Mouse (Mus musculus) forebrain, embryonic 11.5 days (tissue): ENCODE data around the gene Tdrd12. TPM values are rescaled to one million over a fixed set of nuclear protein-coding genes. Genes with fewer than 3 reads are reported as not detected.
A peak's percentile ranks its signal among the peaks of the same experiment; 100 is the strongest.
"Not testable (repeated sequence)": the region's sequence is repeated elsewhere in the genome, so short reads cannot be mapped to it uniquely, and the experiment has no call there.

Experiments
- ATAC-seq: fragments of 200-750 bp; cut with Nextera tagmentation; replicated peaks from 2 replicates; pipeline ENCODE4 v1.8.0; 2017; ENCODE audit warnings: moderate TSS enrichment; ENCODE audit not compliant: low FRiP score
- DNase-seq: peaks from one replicate; pipeline ENCODE4 v3.0.0-alpha.2; 2017; ENCODE audit warnings: low spot score
- H3K27ac ChIP-seq: fragments of 300-500 bp; sonication (generic); 2 replicates; pipeline ENCODE4 v1.5.1; 2014; ENCODE audit warnings: low read depth, low read length
- H3K27me3 ChIP-seq: fragments of 300-500 bp; sonication (generic); 2 replicates; pipeline ENCODE4 v1.6.1; 2014; ENCODE audit warnings: mild to moderate bottlenecking, low read length, mixed read lengths; ENCODE audit not compliant: control insufficient read depth, insufficient read depth
- H3K36me3 ChIP-seq: fragments of 300-500 bp; sonication (generic); 2 replicates; pipeline ENCODE4 v1.6.1; 2014; ENCODE audit warnings: mild to moderate bottlenecking, low read length, moderate library complexity, mixed read lengths; ENCODE audit not compliant: control insufficient read depth, insufficient read depth
- H3K4me1 ChIP-seq: fragments of 300-500 bp; sonication (generic); replicated peaks from 2 replicates; pipeline ENCODE4 v1.6.1; 2014; ENCODE audit warnings: low read length, mixed read lengths; ENCODE audit not compliant: control insufficient read depth, insufficient read depth
- H3K4me2 ChIP-seq: fragments of 300-500 bp; sonication (generic); 2 replicates; pipeline ENCODE4 v1.6.1; 2014; ENCODE audit warnings: low read depth, mild to moderate bottlenecking, low read length, moderate library complexity, mixed read lengths; ENCODE audit not compliant: severe bottlenecking
- H3K4me3 ChIP-seq: fragments of 300-500 bp; sonication (generic); 2 replicates; pipeline ENCODE4 v1.5.1; 2014; ENCODE audit warnings: low read depth, low read length
- H3K9ac ChIP-seq: fragments of 300-500 bp; sonication (generic); 2 replicates; pipeline ENCODE4 v1.6.1; 2014; ENCODE audit warnings: low read length
- H3K9me3 ChIP-seq: fragments of 300-500 bp; sonication (generic); 2 replicates; pipeline ENCODE4 v1.6.1; 2016; ENCODE audit warnings: low read length, mixed read lengths; ENCODE audit not compliant: control insufficient read depth
- WGBS: fragments of 180-500 bp; shearing (Covaris S2); extraction: QIAGEN DNeasy Blood & Tissue Kit; methylation state at CpG from one replicate; pipeline ENCODE4 v1.1.7; 2014; 5-methylcytosine and 5-hydroxymethylcytosine counted together
- polyA plus RNA-seq: library from polyadenylated mRNA; unstranded; fragments of >200 nt; fragmentation: Nextera tagmentation; extraction: Ambion mirVana; gene quantifications from 2 replicates; pipeline ENCODE4 v1.2.1, GENCODE M21; 2014

Gene Tdrd12
- polyA plus RNA-seq, 1 experiment from 2014 or later = not detected

GRCm38 (mm10) chr7:35582719-35583118 is 45.2 kb upstream of the Tdrd12 start:
- H3K9ac ChIP-seq = no peak overlapping the region
- ATAC-seq (no peak), DNase-seq (no peak)
- H3K27ac ChIP-seq = no peak overlapping the region
- no peak overlapping the region for H3K4me3 ChIP-seq
- no peak overlapping the region for H3K4me2 ChIP-seq
- no peaks in the 10 kb centered on the region for H3K36me3 ChIP-seq
- 70% methylated on average over 5 of the region's 5 CpGs for WGBS
- peaks cover 29% of the 10 kb centered on the region for H3K27me3 ChIP-seq
- H3K4me1 ChIP-seq = peaks cover 15% of the 10 kb centered on the region; the same call in 1 of the 2 replicates
- H3K9me3 ChIP-seq = no peaks in the 10 kb centered on the region

GRCm38 (mm10) chr7:35579849-35580248 is 42.3 kb upstream of the Tdrd12 start:
- peak; percentile 73 for DNase-seq
- H3K9ac ChIP-seq = no peak overlapping the region
- peaks cover 9% of the 10 kb centered on the region; the same call in 1 of the 2 replicates for H3K4me1 ChIP-seq
- no peak overlapping the region for H3K27ac ChIP-seq
- 36% methylated on average over 4 of the region's 4 CpGs for WGBS
- H3K36me3 ChIP-seq = no peaks in the 10 kb centered on the region
- peaks cover 25% of the 10 kb centered on the region for H3K27me3 ChIP-seq
- ATAC-seq = no peak
- no peak overlapping the region for H3K4me3 ChIP-seq
- H3K4me2 ChIP-seq = no peak overlapping the region
- no peaks in the 10 kb centered on the region for H3K9me3 ChIP-seq

GRCm38 (mm10) chr7:35570883-35571282 is 33.3 kb upstream of the Tdrd12 start:
- not testable (repeated sequence) for H3K4me3 ChIP-seq, H3K4me1 ChIP-seq, H3K27me3 ChIP-seq, H3K27ac ChIP-seq, H3K9me3 ChIP-seq, ATAC-seq, H3K36me3 ChIP-seq, H3K9ac ChIP-seq, H3K4me2 ChIP-seq, DNase-seq
- 17% methylated on average over 6 of the region's 6 CpGs for WGBS

GRCm38 (mm10) chr7:35569724-35570123 is 32.2 kb upstream of the Tdrd12 start:
- ATAC-seq, H3K9ac ChIP-seq, H3K36me3 ChIP-seq, H3K27me3 ChIP-seq, H3K4me2 ChIP-seq, H3K4me3 ChIP-seq, H3K27ac ChIP-seq, DNase-seq, H3K4me1 ChIP-seq, H3K9me3 ChIP-seq: not testable (repeated sequence)
- WGBS = 87% methylated on average over 4 of the region's 4 CpGs

GRCm38 (mm10) chr7:35565965-35566364 is 28.4 kb upstream of the Tdrd12 start:
- H3K4me1 ChIP-seq, H3K9me3 ChIP-seq, H3K27me3 ChIP-seq, ATAC-seq, H3K36me3 ChIP-seq, H3K9ac ChIP-seq, H3K4me3 ChIP-seq, DNase-seq, H3K27ac ChIP-seq, H3K4me2 ChIP-seq: not testable (repeated sequence)
- WGBS = 88% methylated on average over 13 of the region's 13 CpGs

GRCm38 (mm10) chr7:35564872-35565271 is 27.3 kb upstream of the Tdrd12 start:
- not testable (repeated sequence) for DNase-seq, H3K4me3 ChIP-seq, H3K9me3 ChIP-seq, H3K27me3 ChIP-seq, H3K36me3 ChIP-seq, H3K27ac ChIP-seq, H3K9ac ChIP-seq, ATAC-seq, H3K4me1 ChIP-seq, H3K4me2 ChIP-seq
- 86% methylated on average over 10 of the region's 10 CpGs for WGBS

- 96% methylated on average over 2 of the region's 2 CpGs for WGBS
- no peaks in the 10 kb centered on the region for H3K36me3 ChIP-seq
- no peak for DNase-seq
Measured at GRCm38 (mm10) chr7:35564067-35564865, 26.7 kb upstream of the Tdrd12 start.

GRCm38 (mm10) chr7:35563071-35563470 is 25.5 kb upstream of the Tdrd12 start:
- Histone ChIP-seq H3K4me2 (no peak overlapping the region), H3K27ac (no peak overlapping the region), H3K4me3 (no peak overlapping the region), H3K4me1 (no peaks in the 10 kb centered on the region), H3K9ac (no peak overlapping the region), H3K9me3 (no peaks in the 10 kb centered on the region), H3K36me3 (no peaks in the 10 kb centered on the region), H3K27me3 (no peaks in the 10 kb centered on the region)
- ATAC-seq (no peak), DNase-seq (no peak)
- WGBS = 74% methylated on average over 11 of the region's 11 CpGs

More at GRCm38 (mm10) chr7:35564067-35564865, 26.7 kb upstream of the Tdrd12 start:
- H3K4me3 ChIP-seq = no peak overlapping the region
- ATAC-seq = no peak
- no peak overlapping the region for H3K27ac ChIP-seq
- H3K9ac ChIP-seq = no peak overlapping the region
- no peaks in the 10 kb centered on the region for H3K9me3 ChIP-seq
- H3K4me2 ChIP-seq = no peak overlapping the region
- no peaks in the 10 kb centered on the region for H3K27me3 ChIP-seq
- no peaks in the 10 kb centered on the region for H3K4me1 ChIP-seq

GRCm38 (mm10) chr7:35559838-35560237 is 22.3 kb upstream of the Tdrd12 start:
- 83% methylated on average over 3 of the region's 3 CpGs for WGBS
- H3K4me1 ChIP-seq = 0 out of 2 replicates have a peak, but pooled peaks cover 2% of the 10 kb centered on the region
- H3K36me3 ChIP-seq = no peaks in the 10 kb centered on the region
- no peaks in the 10 kb centered on the region for H3K27me3 ChIP-seq
- DNase-seq (no peak), ATAC-seq (no peak)
- H3K4me2 ChIP-seq = no peak overlapping the region
- H3K4me3 ChIP-seq = no peak overlapping the region
- no peaks in the 10 kb centered on the region for H3K9me3 ChIP-seq
- no peak overlapping the region for H3K9ac ChIP-seq
- no peak overlapping the region for H3K27ac ChIP-seq
